Mouse (Mus musculus) embryonic facial prominence, embryonic 13.5 days (tissue): ENCODE results near the gene Vasp. TPM values are rescaled to one million over a fixed set of nuclear protein-coding genes. Genes with fewer than 3 reads are reported as not detected.

Experiments
- ATAC-seq: fragments of 200-750 bp; cut with Nextera tagmentation; 2 replicates; pipeline ENCODE4 v1.8.0; 2017; ENCODE audit warnings: low read depth; ENCODE audit not compliant: insufficient number of reproducible peaks, insufficient read depth, low FRiP score, low TSS enrichment
- H3K27ac ChIP-seq: fragments of 300-500 bp; sonication (generic); 2 replicates; pipeline ENCODE4 v1.5.1; 2015; ENCODE audit warnings: moderate library complexity, mild to moderate bottlenecking, inconsistent platforms
- H3K27me3 ChIP-seq: fragments of 300-500 bp; sonication (generic); 2 replicates; pipeline ENCODE4 v1.6.1; 2015; ENCODE audit warnings: mild to moderate bottlenecking, inconsistent platforms
- H3K36me3 ChIP-seq: fragments of 300-500 bp; sonication (generic); 2 replicates; pipeline ENCODE4 v1.6.1; 2015; ENCODE audit warnings: mild to moderate bottlenecking, inconsistent platforms
- H3K4me1 ChIP-seq: fragments of 300-500 bp; sonication (generic); 2 replicates; pipeline ENCODE4 v1.6.1; 2015; ENCODE audit warnings: inconsistent platforms
- H3K4me2 ChIP-seq: fragments of 300-500 bp; sonication (generic); 2 replicates; pipeline ENCODE4 v1.6.1; 2015; ENCODE audit warnings: moderate library complexity, mild to moderate bottlenecking, inconsistent platforms
- H3K4me3 ChIP-seq: fragments of 300-500 bp; sonication (generic); 2 replicates; pipeline ENCODE4 v1.5.1; 2015; ENCODE audit warnings: mild to moderate bottlenecking, inconsistent platforms
- H3K9ac ChIP-seq: fragments of 300-500 bp; sonication (generic); 2 replicates; pipeline ENCODE4 v1.6.1; 2015; ENCODE audit warnings: mild to moderate bottlenecking, inconsistent platforms
- H3K9me3 ChIP-seq: fragments of 300-500 bp; sonication (generic); 2 replicates; pipeline ENCODE4 v1.6.1; 2016; ENCODE audit warnings: inconsistent platforms
- WGBS: fragments of 180-500 bp; shearing (Covaris S2); methylation state at CpG from one replicate; pipeline ENCODE4 v1.1.7; 2015; ENCODE audit warnings: mixed read lengths; 5-methylcytosine and 5-hydroxymethylcytosine counted together
- polyA plus RNA-seq: library from polyadenylated mRNA; unstranded; fragments of >200 nt; fragmentation: Nextera tagmentation; extraction: Ambion mirVana; gene quantifications from 2 replicates; pipeline ENCODE4 v1.2.1, GENCODE M21; 2015

The Vasp gene
- polyA plus RNA-seq, 1 experiment from 2014 or later: 64.0 TPM

DNA sequence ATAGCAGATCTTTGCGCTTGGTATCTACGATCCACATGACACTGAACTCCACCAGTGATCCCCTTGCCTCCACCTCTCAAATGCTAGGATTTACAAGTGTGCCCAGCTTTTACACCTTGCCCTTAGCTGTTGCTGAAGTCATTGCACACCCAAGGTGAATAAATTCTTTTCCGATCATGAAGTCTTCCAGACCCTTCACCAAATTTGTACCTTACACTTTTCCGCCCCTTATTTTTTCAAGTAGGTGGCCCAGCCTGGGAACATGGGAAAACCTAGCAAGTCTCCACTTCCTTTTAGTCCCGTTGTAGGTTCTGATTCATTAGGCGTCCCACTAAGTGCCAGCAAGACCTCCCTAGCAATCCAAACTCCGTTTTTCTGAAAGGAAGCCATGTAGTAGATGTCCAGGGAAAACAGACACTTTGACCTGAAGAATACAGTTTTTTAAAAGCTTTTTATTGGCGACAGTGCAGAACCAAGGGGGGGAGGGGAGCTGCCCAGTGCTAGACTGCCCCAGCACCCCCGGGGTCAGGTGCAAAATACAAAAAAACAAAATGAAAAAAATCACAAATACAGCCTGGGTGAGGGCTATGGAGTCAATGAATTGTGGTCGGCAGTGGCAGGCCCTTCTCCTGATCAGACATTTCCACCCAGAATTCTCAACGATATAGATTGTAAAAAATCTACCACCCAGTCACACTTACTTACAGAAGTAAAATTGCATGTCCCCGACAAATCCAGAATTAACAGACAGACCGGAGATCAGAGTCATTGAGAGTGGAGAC, 30.8 kb upstream of the Vasp start:
- H3K4me1 ChIP-seq: peaks cover 30% of the 10 kb centered on the region
- H3K9me3 ChIP-seq: no peaks in the 10 kb centered on the region
- peak overlapping the region; percentile 38 for H3K4me3 ChIP-seq
- H3K27ac ChIP-seq: no peak overlapping the region
- H3K9ac ChIP-seq: peak overlapping the region; percentile 37
- H3K4me2 ChIP-seq: peak overlapping the region; percentile 58
- 49% methylated on average over 13 of the region's 13 CpGs for WGBS
- H3K36me3 ChIP-seq: no peaks in the 10 kb centered on the region
- H3K27me3 ChIP-seq: peaks cover 62% of the 10 kb centered on the region
- no peak for ATAC-seq

- peak overlapping the region; percentile 37 for H3K9ac ChIP-seq
- ATAC-seq: no peak
- H3K4me3 ChIP-seq: peak overlapping the region; percentile 38
- WGBS: 10% methylated on average over 16 of the region's 16 CpGs
- H3K4me1 ChIP-seq: peaks cover 27% of the 10 kb centered on the region
- H3K4me2 ChIP-seq: peak overlapping the region; percentile 58
- peaks cover 55% of the 10 kb centered on the region for H3K27me3 ChIP-seq
- no peak overlapping the region for H3K27ac ChIP-seq
- H3K36me3 ChIP-seq: no peaks in the 10 kb centered on the region
- H3K9me3 ChIP-seq: no peaks in the 10 kb centered on the region
Measured at GRCm38 (mm10) chr7:19301461-19302263, 30.0 kb upstream of the Vasp start.

- Histone ChIP-seq H3K9me3 (no peaks in the 10 kb centered on the region), H3K27ac (no peak overlapping the region), H3K36me3 (no peaks in the 10 kb centered on the region), H3K4me2 (peak overlapping the region; percentile 58), H3K4me1 (peaks cover 27% of the 10 kb centered on the region), H3K9ac (peak overlapping the region; percentile 41), H3K4me3 (peak overlapping the region; percentile 38), H3K27me3 (peaks cover 46% of the 10 kb centered on the region)
- under 1% methylated on average over 29 of the region's 29 CpGs for WGBS
- peak; percentile 46; the same call in 1 of the 2 replicates for ATAC-seq
Measured at GRCm38 (mm10) chr7:19300501-19301421, 29.1 kb upstream of the Vasp start.

DNA sequence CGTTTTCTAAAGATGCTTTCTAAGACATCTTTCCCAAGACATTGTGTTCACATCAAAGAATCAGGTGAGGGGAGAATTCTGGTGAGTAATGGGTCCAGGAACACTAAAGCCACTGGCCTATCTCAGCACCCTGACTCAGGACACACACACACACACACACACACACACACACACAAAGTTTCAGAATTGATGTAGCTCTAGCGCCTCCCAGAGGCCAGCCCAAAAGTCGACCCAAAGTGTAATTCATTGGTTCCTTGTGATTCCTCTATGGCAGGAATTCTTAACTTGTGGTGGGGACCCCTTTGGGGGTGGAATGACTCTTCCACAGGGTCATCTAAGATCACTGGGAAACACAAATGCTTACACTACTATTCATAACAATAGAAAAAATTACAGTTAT, 27.6 kb upstream of the Vasp start:
- no peak overlapping the region for H3K4me3 ChIP-seq
- no peak overlapping the region for H3K9ac ChIP-seq
- H3K27ac ChIP-seq: no peak overlapping the region
- ATAC-seq: no peak
- H3K9me3 ChIP-seq: no peaks in the 10 kb centered on the region
- WGBS: 14% methylated on average over 3 of the region's 3 CpGs
- no peak overlapping the region for H3K4me2 ChIP-seq
- H3K36me3 ChIP-seq: no peaks in the 10 kb centered on the region
- H3K4me1 ChIP-seq: peaks cover 21% of the 10 kb centered on the region
- peaks cover 30% of the 10 kb centered on the region for H3K27me3 ChIP-seq

DNA sequence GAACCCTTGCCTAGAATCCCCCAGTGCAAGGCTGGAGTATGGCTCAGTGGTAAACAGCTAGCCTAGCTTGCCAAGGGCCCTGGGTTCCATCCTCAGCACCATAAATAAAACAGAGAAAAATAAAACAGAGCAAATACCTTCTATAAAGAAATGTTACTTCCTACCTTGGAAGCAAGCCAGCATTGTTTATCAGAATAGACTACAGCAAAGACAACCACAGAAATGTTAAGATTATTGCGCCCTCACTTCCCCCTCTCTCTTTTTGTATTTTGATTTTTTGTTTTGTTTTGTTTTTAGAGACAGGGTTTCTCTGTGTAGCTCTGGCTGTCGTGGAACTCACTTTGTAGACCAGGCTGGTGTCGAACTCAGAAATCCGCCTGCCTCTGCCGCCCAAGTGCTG, 26.2 kb upstream of the Vasp start:
- WGBS: 93% methylated on average over 5 of the region's 5 CpGs
- Histone ChIP-seq H3K9me3 (no peaks in the 10 kb centered on the region), H3K4me1 (peaks cover 14% of the 10 kb centered on the region), H3K9ac (no peak overlapping the region), H3K27me3 (peaks cover 16% of the 10 kb centered on the region), H3K36me3 (0 out of 2 replicates have a peak, but pooled peaks cover 3% of the 10 kb centered on the region), H3K4me3 (no peak overlapping the region), H3K4me2 (no peak overlapping the region), H3K27ac (no peak overlapping the region)
- no peak for ATAC-seq

GRCm38 (mm10) chr7:19297034-19297433, 25.4 kb upstream of the Vasp start:
- no peak overlapping the region for H3K4me2 ChIP-seq
- H3K4me3 ChIP-seq: no peak overlapping the region
- peaks cover 12% of the 10 kb centered on the region for H3K4me1 ChIP-seq
- no peak overlapping the region for H3K27ac ChIP-seq
- H3K27me3 ChIP-seq: peaks cover 8% of the 10 kb centered on the region
- H3K9ac ChIP-seq: no peak overlapping the region
- H3K36me3 ChIP-seq: 0 out of 2 replicates have a peak, but pooled peaks cover 3% of the 10 kb centered on the region
- H3K9me3 ChIP-seq: no peaks in the 10 kb centered on the region
- ATAC-seq: no peak
- WGBS: 91% methylated on average over 6 of the region's 6 CpGs

DNA sequence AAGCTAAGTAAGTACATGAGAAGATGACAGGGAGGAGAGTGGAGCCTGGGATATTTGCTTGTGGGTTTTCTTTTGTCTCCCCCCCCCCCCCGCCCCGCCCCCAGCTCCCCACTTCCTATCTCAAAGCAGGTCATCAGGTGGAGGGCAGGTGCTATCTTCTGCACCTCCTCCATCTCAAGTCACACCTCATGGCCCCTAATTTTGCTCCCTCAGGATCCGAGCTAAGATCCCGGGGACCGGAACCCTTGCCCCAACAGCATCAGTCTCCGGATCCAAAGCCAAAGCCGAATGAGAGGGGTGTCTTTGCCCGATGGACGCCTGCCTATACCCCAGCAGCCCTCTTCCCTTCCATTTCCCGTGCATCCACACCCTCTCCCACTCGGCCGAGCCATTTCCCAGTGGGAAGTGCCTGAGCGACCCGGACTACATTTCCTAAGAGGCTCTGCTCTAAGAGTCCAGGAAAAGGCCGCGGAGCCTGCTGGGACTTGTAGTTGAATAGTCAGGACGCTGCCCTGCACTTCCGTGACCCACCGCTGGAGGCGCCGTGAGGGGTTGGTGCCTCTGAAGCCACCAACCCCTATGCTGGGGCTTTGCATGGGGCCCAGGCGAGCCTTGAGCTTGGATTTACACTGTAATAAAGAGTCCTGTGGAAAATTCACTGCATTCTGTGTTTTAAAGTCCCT, 24.0 kb upstream of the Vasp start:
- H3K27me3 ChIP-seq: no peaks in the 10 kb centered on the region
- H3K4me1 ChIP-seq: peaks cover 16% of the 10 kb centered on the region
- peak overlapping the region; percentile 66 for H3K4me2 ChIP-seq
- 15% methylated on average over 21 of the region's 22 CpGs for WGBS
- no peak overlapping the region for H3K27ac ChIP-seq
- peak overlapping the region; percentile 69 for H3K9ac ChIP-seq
- ATAC-seq: peak; percentile 66; the same call in 1 of the 2 replicates
- H3K4me3 ChIP-seq: peak overlapping the region; percentile 41
- H3K9me3 ChIP-seq: no peaks in the 10 kb centered on the region
- 0 out of 2 replicates have a peak, but pooled peaks cover 3% of the 10 kb centered on the region for H3K36me3 ChIP-seq

DNA sequence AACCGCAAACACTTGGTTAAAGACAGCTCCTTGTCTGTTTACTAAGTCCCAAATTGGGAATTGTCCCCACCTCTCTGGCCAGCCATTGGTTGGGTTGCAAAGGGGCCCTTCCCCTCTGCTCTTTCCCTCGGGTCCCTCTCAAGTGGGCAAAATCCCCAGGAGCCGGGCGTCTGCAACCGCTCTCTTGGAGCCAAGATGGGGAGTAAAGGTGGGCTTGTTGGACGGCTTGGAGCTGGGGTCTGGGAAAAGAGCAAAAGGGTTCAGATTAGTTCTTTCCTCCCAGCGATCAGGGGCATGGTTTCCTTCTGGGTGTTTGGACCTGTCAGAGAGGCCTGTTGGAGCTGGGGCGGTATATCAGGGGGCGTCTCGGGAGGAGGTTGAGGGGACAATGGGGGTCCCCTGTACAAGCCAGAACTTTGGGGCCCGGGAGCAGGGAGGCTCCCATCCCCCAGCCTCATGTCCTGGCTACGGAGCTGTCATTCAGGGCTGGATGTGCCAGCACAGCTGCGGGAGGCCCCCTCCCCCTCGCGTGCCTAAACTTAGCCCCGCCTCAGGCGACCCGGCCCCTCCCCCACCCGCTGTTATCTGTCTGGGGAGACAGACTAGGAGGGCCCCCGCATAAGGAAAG, 19.5 kb upstream of the Vasp start:
- Histone ChIP-seq H3K27me3 (no peaks in the 10 kb centered on the region), H3K4me3 (peak overlapping the region; percentile 40), H3K4me1 (peaks cover 22% of the 10 kb centered on the region), H3K9me3 (no peaks in the 10 kb centered on the region), H3K27ac (no peak overlapping the region), H3K4me2 (peak overlapping the region; percentile 62), H3K36me3 (peaks cover 6% of the 10 kb centered on the region; the same call in 1 of the 2 replicates), H3K9ac (peak overlapping the region; percentile 63)
- no peak for ATAC-seq
- under 1% methylated on average over 20 of the region's 20 CpGs for WGBS

DNA sequence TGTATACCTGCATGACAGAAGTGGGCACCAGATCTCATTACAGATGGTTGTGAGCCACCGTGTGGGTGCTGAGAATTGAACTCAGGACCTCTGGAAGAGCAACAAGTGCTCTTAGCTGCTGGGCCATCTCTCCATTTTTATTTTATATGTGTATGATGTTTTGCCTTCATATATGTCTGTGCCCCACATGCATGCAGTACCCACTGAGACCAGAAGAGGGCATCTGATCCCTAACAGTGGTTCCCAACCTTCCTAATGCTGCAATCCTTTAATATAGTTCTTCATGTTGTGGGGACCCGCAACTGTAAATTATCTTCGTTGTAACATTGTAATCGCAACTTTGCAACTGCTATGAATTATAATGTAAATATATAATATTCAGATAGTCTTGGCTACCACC, 13.1 kb upstream of the Vasp start:
- Histone ChIP-seq H3K9me3 (no peaks in the 10 kb centered on the region), H3K27ac (no peak overlapping the region), H3K4me2 (no peak overlapping the region), H3K4me3 (no peak overlapping the region), H3K9ac (no peak overlapping the region), H3K36me3 (peaks cover 2% of the 10 kb centered on the region; the same call in 1 of the 2 replicates), H3K4me1 (peaks cover 10% of the 10 kb centered on the region), H3K27me3 (peaks cover 39% of the 10 kb centered on the region)
- no peak for ATAC-seq
- 24% methylated on average over 4 of the region's 4 CpGs for WGBS

DNA sequence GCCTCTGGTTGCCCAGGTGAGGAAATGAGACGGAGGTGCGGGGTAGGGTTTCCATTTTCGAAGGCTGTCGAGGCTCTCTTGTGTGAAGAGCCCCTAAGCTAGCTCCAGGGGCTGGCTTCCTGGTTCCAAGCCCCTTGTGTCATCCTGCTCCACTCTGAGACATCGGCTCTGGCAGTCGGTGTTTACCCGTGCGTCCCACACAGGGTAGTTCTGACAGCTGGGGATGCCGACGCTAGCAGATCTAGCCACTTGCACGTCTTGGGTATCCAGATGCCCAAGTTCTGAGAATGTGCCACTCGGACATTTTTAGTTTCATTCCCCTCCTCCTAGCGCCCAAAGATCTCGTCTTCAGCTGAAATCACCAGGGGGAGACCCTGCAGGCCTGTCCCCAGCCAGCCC, 11.8 kb upstream of the Vasp start:
- Histone ChIP-seq H3K36me3 (peaks cover 2% of the 10 kb centered on the region; the same call in 1 of the 2 replicates), H3K27ac (no peak overlapping the region), H3K9ac (no peak overlapping the region), H3K9me3 (no peaks in the 10 kb centered on the region), H3K27me3 (peaks cover 52% of the 10 kb centered on the region), H3K4me1 (peaks cover 18% of the 10 kb centered on the region), H3K4me2 (peak overlapping the region; percentile 98), H3K4me3 (peak overlapping the region; percentile 63)
- 40% methylated on average over 14 of the region's 14 CpGs for WGBS
- no peak for ATAC-seq
